Mouse (Mus musculus): Measurements from ENCODE around the gene Itgb2. TPM values are rescaled to one million over a fixed set of nuclear protein-coding genes. Genes with fewer than 3 reads are reported as not detected.

Itgb2 gene
- polyA plus RNA-seq, 1 experiment: 21.8 TPM

GRCm38 (mm10) chr10:77587091-77587775 is 57.2 kb downstream of the Itgb2 start:
- DNase-seq (ENCODE audit: low read depth): no peak

DNA sequence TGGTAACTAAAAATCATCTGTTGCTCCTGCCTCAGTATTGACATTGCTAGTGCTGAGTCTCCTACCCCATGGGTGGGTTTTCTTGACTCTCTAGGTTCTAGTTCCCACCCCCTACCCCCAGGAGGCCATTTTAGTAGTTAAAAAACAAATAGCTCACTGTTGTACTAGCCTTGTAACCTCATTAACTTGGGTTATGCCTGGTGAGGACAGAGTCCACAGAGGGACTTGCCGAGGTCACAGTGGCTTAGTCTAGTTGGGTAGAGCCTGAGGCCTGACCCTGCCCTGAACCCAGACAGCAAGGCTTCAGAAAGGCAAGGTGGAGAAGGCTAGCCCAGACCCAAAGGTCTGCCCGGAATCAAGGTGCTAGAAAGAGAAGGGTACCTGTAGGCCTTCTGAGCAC is 58.0 kb downstream of the Itgb2 start:
- DNase-seq (ENCODE audit: low read depth): no peak

- DNase-seq (ENCODE audit: low read depth): no peak
Measured at GRCm38 (mm10) chr10:77589117-77589516, 59.1 kb downstream of the Itgb2 start.

DNA sequence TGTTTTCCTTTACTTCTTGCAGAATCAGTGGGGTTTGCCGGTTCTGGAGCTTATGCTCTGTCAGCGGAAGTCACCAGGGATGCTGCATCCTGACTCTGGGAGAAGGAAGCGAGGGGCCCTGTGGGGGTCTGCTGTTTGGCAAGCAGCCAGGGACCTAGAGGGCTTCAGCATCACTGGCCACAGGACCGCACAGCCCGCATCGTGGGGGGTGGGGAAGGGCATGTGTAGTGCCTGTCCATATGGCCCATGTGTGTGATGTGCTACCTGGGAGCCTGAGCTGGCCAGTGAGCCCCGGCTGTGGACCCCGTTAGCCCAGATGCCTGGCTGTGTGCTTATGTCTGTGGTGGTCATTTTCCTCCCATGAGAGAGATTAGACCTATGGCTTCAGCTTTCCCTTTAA is 59.7 kb downstream of the Itgb2 start:
- DNase-seq (ENCODE audit: low read depth): no peak

DNA sequence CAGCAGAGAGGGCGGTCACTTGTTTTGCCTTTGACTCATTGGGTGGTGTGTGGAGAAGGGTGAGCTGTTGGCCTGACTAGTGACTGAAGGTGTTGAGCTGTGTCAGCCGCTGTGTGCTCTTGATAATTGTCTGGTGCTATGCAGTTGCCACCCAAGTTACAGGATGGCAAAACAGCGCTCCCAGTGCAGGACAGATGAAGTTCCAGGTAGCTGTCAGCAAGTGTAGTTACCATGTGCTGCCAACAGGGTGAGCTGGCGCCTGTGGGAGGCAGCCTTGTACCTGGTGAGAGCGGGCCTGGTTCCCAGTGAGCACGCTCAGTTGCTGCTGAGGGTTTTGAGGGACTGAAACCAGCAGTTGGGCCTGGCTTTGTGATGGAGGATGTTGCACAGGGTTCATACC is 60.8 kb downstream of the Itgb2 start:
- DNase-seq (ENCODE audit: low read depth): no peak

- no peak for DNase-seq (ENCODE audit: low read depth)
Measured at GRCm38 (mm10) chr10:77591546-77591945, 61.5 kb downstream of the Itgb2 start.

DNA sequence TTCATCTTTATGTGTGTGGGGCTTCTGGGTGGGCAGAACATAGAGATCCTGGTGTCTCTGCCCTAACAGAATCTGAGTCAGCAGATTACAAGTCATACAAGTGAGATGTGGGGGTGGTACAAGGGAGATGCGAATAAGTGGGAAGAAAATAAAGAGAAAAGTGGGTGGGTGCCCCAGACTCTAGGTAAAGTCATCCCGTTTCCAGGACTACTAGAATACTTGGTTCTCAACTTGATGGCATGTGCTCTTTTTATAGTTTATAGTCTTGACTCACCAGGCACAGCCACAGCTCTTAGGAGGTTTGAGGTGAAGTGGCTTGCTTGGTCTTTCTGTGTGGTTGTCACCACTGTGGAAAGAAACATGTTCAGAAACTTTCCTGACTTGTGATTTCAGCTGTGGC is 66.0 kb downstream of the Itgb2 start:
- no peak for DNase-seq (ENCODE audit: low read depth)

DNA sequence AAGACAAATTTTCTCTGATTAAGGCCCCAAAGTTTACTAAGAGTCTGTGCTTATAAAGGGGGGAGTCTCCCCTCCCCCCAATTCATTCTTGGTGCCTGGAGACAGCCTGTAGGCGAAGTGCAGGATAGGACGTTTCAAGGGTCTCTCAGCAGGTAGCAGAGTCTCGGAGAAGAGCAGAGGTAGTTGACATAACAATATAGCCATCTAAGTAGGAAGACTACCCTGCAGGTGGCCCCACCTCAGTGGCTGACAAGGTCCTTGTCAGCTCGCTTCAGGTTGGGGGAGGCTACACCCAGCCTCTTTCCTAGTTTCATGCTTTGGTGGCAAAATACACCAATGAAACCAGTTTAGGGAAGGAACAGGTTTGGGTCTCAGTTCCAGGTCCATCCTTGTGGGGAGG is 73.0 kb downstream of the Itgb2 start:
- DNase-seq (ENCODE audit: low read depth): no peak

DNA sequence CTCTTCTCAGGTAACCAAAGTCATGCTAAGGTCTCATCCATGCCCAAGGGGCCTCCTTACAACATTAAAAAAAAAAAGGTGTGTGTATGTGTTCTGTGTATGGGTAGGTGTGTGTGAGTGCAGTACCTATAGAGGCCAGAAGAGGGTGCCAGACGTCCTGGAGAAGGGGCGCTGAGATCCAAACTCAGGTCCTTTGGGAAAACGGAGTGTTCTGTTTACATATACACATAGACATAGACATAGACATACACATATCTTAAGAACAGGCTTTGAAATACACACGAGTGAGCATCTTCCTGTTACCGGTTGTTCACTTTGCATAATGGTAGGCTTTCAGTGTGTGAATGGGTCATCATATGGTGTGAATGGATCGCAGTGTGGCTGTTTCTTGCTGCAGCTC is 74.1 kb downstream of the Itgb2 start:
- DNase-seq (ENCODE audit: low read depth): no peak

DNA sequence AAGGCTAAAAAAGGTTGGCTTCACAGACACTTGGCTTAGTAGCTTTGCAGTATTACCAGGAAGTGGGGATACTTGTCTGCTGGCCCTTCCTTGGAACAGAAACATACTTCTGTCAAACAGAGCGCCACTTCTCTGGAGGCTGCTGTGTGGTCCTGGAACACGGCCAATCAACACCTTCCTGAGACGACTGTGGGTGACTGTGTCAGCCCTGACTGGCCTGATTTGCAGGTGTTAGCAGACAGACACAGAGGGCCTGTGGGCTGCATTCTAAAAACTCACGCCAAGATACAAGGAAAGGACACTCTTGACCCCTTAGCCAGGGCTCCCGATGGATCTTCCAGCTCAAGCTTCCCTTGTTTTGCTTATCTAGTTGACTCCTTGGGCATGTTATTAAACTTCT is 74.9 kb downstream of the Itgb2 start:
- DNase-seq (ENCODE audit: low read depth): no peak

DNA sequence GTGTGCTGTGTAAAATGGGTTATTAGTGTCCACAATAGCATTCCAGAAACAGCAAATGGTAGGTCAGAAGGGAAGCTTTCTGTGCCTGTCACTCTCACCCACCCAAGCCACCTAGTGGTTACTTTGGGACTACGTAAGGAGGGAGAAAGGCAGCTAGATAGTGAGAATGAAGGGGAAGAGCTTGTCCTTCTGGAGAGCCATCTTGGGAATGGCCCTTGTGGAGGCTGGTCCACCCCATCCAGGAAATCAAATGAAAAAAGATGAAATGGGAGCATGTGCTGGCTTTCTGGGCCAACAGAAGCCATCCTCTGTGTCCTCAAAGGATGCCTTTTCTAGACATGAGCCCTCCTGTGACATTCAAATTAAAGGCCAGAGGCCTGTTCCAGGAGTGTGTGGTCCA is 75.3 kb downstream of the Itgb2 start:
- DNase-seq (ENCODE audit: low read depth): no peak

- no peak for DNase-seq (ENCODE audit: low read depth)
Measured at GRCm38 (mm10) chr10:77605908-77606826, 76.1 kb downstream of the Itgb2 start, which contains the start of the genes Sumo3 and Gm49325. Sumo3 (plus strand) TSS chr10:77606097. Gm49325 (plus strand) TSS chr10:77606197.

DNA sequence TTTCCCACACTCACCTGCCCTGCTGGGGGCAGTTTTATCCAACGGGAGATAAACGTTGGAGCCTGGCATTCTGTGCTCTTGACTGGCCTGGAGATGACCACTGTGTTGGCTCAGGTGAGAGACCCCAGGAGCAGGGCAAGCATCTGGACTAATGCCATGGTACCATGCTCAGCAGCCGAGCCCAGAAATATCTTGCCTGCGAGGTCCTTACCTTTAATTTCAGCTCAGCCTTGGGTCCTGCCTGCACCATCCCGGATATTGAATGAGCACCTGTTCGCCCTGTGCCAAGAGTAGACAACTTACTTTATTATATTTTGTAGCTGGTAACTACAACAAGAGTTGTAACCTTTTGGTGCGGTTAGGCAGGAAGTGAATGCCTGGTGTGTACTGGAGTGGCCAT is 76.8 kb downstream of the Itgb2 start:
- DNase-seq (ENCODE audit: low read depth): no peak

- DNase-seq (ENCODE audit: low read depth): no peak
Measured at GRCm38 (mm10) chr10:77607441-77607840, 77.4 kb downstream of the Itgb2 start.

- DNase-seq (ENCODE audit: low read depth): no peak
Measured at GRCm38 (mm10) chr10:77608589-77608988, 78.5 kb downstream of the Itgb2 start.

DNA sequence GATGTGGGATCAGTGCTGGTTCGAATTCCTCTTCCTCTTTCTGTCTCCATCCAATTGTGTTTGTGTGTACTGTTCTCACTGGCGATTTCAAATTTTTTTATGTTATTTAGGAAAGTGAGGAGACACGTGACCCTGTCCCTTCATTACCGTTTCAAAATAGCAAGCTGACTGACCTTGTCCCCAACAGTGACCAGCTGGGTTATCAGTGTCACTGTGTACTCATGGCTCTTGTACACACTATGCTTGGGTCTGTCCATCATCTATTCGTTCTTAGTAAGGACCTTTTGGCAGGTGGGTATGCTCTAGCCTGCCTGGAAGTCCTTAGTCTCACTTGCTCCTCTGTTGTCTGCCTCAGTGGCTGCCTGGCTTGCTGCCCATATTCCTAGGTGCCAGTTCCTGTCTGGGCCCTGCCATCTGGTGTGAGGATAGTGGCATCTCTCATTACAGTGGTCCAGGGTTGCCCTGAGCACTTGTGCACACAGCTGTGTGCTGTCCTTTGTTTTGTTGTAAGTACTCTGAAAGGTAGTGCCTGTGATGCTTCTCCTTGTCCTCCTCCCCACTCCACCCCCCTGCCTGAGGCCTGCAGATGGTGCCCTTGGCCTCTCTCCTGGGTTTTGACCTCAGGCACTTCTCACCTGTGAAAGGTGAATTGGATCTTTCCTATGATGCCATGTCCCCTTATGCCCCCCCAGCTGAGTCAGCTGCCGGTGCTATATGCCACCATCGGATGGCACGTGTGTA is 80.3 kb downstream of the Itgb2 start:
- no peak for DNase-seq (ENCODE audit: low read depth)

DNA sequence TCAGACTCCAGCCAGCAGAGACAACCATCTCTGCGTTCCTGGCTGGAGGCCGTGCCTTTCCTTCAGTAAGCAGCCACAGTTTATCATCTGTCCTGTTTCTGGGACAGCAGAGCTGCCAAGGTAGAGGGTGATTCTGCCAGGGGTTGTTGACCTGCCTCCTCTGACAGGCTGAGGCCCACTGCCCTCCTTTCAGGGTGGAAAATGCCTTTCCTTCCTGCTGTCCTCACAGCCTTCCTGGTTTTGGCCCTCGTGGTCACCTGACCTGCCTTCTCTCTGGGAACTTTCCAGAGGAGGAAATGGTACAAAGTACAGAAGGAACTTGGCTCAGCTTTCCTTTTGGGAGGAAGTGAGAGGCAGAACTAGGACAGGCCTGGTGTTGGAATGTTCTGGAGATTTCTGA is 83.4 kb downstream of the Itgb2 start:
- DNase-seq (ENCODE audit: low read depth): no peak

Other genes starting within 250 kb of the Itgb2 start
- gene Adarb1, start 112.0 kb upstream of the Itgb2 start, polyA plus RNA-seq (2012; rRNA removed): 11.0 and 12.7 TPM in 2 replicates
- 20.2 and 21.9 TPM in 2 replicates for gene Fam207a, start 14.5 kb upstream of the Itgb2 start, polyA plus RNA-seq (2012; rRNA removed)
- 203 and 244 TPM in 2 replicates for gene Pttg1ip, start 51.5 kb downstream of the Itgb2 start, polyA plus RNA-seq (2012; rRNA removed)
- gene Sumo3, start 75.8 kb downstream of the Itgb2 start, polyA plus RNA-seq (2012; rRNA removed): 270 and 286 TPM in 2 replicates
- gene Gm49325, start 75.9 kb downstream of the Itgb2 start, polyA plus RNA-seq (2012; rRNA removed): 0.75 TPM in 1 of 2 replicates, not detected in the other
- 46.0 and 47.8 TPM in 2 replicates for gene Ube2g2, start 92.0 kb downstream of the Itgb2 start, polyA plus RNA-seq (2012; rRNA removed)
- gene Tspear, start 156.3 kb downstream of the Itgb2 start, polyA plus RNA-seq (2012; rRNA removed): 0.54 and 1.1 TPM in 2 replicates
- not detected in 2 replicates for gene Gm19402, start 160.5 kb downstream of the Itgb2 start, polyA plus RNA-seq (2012; rRNA removed)
- not detected in 2 replicates for gene Gm9508, start 167.0 kb downstream of the Itgb2 start, polyA plus RNA-seq (2012; rRNA removed)
- gene Gm10272, start 176.4 kb downstream of the Itgb2 start, polyA plus RNA-seq (2012; rRNA removed): not detected in 2 replicates
- gene Gm10024, start 181.2 kb downstream of the Itgb2 start, polyA plus RNA-seq (2012; rRNA removed): not detected in 2 replicates
- not detected in 2 replicates for gene Gm10142, start 185.6 kb downstream of the Itgb2 start, polyA plus RNA-seq (2012; rRNA removed)
- gene Krtap12-1, start 190.3 kb downstream of the Itgb2 start, polyA plus RNA-seq (2012; rRNA removed): not detected in 2 replicates
- gene Gm10100, start 196.2 kb downstream of the Itgb2 start, polyA plus RNA-seq (2012; rRNA removed): not detected in 2 replicates
- gene Gm18596, start 212.4 kb downstream of the Itgb2 start, polyA plus RNA-seq (2012; rRNA removed): not detected in 2 replicates
- not detected in 2 replicates for gene Gm9736, start 221.1 kb downstream of the Itgb2 start, polyA plus RNA-seq (2012; rRNA removed)
- gene Gm3233, start 229.4 kb downstream of the Itgb2 start, polyA plus RNA-seq (2012; rRNA removed): not detected in 2 replicates
- not detected in 2 replicates for gene Gm3238, start 241.1 kb downstream of the Itgb2 start, polyA plus RNA-seq (2012; rRNA removed)
- not detected in 2 replicates for gene Gm7138, start 246.7 kb downstream of the Itgb2 start, polyA plus RNA-seq (2012; rRNA removed)